Mouse (Mus musculus) liver, embryonic 14.5 days (tissue): Measurements from ENCODE around the gene Nbl1. TPM values are rescaled to one million over a fixed set of nuclear protein-coding genes. Genes with fewer than 3 reads are reported as not detected.

Experiments
- ATAC-seq: fragments of 200-750 bp; cut with Nextera tagmentation; 2 replicates; pipeline ENCODE4 v1.8.0; 2017; ENCODE audit warnings: moderate number of reproducible peaks, mild to moderate bottlenecking, moderate library complexity; ENCODE audit not compliant: insufficient read depth
- DNase-seq, 3 experiments: peaks; one replicate each; pipeline ENCODE4 v3.0.0-alpha.2; 2012 to 2013; ENCODE audit warnings: low read depth in 3 of 3, low spot score in 3 of 3
- H3K27ac ChIP-seq: fragments of 300-500 bp; sonication (generic); 2 replicates; pipeline ENCODE4 v1.5.1; 2014; ENCODE audit warnings: moderate library complexity, mild to moderate bottlenecking, control low read depth, inconsistent platforms
- H3K27me3 ChIP-seq: fragments of 300-500 bp; sonication (generic); 2 replicates; pipeline ENCODE4 v1.6.1; 2014; ENCODE audit warnings: mild to moderate bottlenecking, low read length, moderate library complexity; ENCODE audit not compliant: control insufficient read depth, insufficient read depth
- H3K36me3 ChIP-seq: fragments of 300-500 bp; sonication (generic); replicated peaks from 2 replicates; pipeline ENCODE4 v1.6.1; 2014; ENCODE audit warnings: low read depth; ENCODE audit not compliant: control insufficient read depth, insufficient read depth
- H3K4me1 ChIP-seq, 2 experiments: fragments of 200-500 bp in 1 of 2; fragments of 300-500 bp in 1 of 2; sonication (generic) in 1 of 2; replicated peaks; 2 replicates each; pipeline ENCODE4 v1.6.1; 2012 to 2014; ENCODE audit warnings: antibody characterized with exemption in 1 of 2, inconsistent platforms in 1 of 2, low read length in 1 of 2; ENCODE audit not compliant: control insufficient read depth in 2 of 2, insufficient read depth in 2 of 2
- H3K4me2 ChIP-seq: fragments of 300-500 bp; sonication (generic); 2 replicates; pipeline ENCODE4 v1.6.1; 2014; ENCODE audit warnings: low read depth, mild to moderate bottlenecking, control low read depth, moderate library complexity
- H3K4me3 ChIP-seq, 2 experiments: fragments of 200-500 bp in 1 of 2; fragments of 300-500 bp in 1 of 2; sonication (generic) in 1 of 2; 2 replicates each; pipeline ENCODE4 v1.5.1; 2012 to 2014; ENCODE audit warnings: low read depth in 2 of 2, low read length in 2 of 2, mild to moderate bottlenecking in 2 of 2, control low read depth in 1 of 2, inconsistent platforms in 1 of 2, moderate library complexity in 1 of 2; ENCODE audit not compliant: insufficient read depth in 1 of 2
- H3K9ac ChIP-seq: fragments of 300-500 bp; sonication (generic); replicated peaks from 2 replicates; pipeline ENCODE4 v1.6.1; 2014; ENCODE audit warnings: mild to moderate bottlenecking, control low read depth, moderate library complexity
- H3K9me3 ChIP-seq: fragments of 300-500 bp; sonication (generic); 2 replicates; pipeline ENCODE4 v1.6.1; 2016; ENCODE audit warnings: low read length, mixed read lengths; ENCODE audit not compliant: control insufficient read depth
- CTCF ChIP-seq: IDR thresholded peaks from 2 replicates; pipeline ENCODE4 v1.5.1; 2016; ENCODE audit warnings: antibody characterized with exemption, low read depth, control low read depth
- EP300 ChIP-seq: IDR thresholded peaks from 2 replicates; pipeline ENCODE4 v1.6.1; 2016; ENCODE audit warnings: antibody characterized with exemption, low read depth
- WGBS: fragments of 180-500 bp; shearing (Covaris S2); extraction: QIAGEN DNeasy Blood & Tissue Kit; methylation state at CpG from one replicate; pipeline ENCODE4 v1.1.7; 2014; ENCODE audit not compliant: insufficient replicate concordance; 5-methylcytosine and 5-hydroxymethylcytosine counted together
- polyA plus RNA-seq, 2 experiments: library from polyadenylated mRNA; depleted of rRNA in 1 of 2; stranded (reverse) in 1 of 2; unstranded in 1 of 2; fragments of >200 nt; fragmentation: Nextera tagmentation in 1 of 2; extraction: Ambion mirVana in 1 of 2; gene quantifications; 2 replicates each; pipeline versions ENCODE4 v1.2.1 to v1.2.3; 2012 to 2014

Nbl1 gene
- polyA plus RNA-seq, 2 experiments, result 0.80 to 0.91 TPM

GRCm38 (mm10) chr4:139074060-139074459 is 18.7 kb downstream of the Nbl1 start:
- DNase-seq (no peak), ATAC-seq (no peak)
- 16% methylated on average over 29 of the region's 29 CpGs for WGBS
- H3K27ac ChIP-seq, result no peak overlapping the region
- H3K4me3 ChIP-seq, result no peak overlapping the region
- no peak overlapping the region for H3K9ac ChIP-seq
- peaks cover 34% of the 10 kb centered on the region for H3K27me3 ChIP-seq
- H3K36me3 ChIP-seq, result no peaks in the 10 kb centered on the region
- no peak overlapping the region for H3K4me2 ChIP-seq
- no peaks in the 10 kb centered on the region for H3K9me3 ChIP-seq
- TF ChIP-seq CTCF (no peak), EP300 (no peak)
- H3K4me1 ChIP-seq, result no peaks in the 10 kb centered on the region

GRCm38 (mm10) chr4:139068287-139068686 is 24.5 kb downstream of the Nbl1 start:
- Histone ChIP-seq H3K4me1 (no peaks in the 10 kb centered on the region), H3K27me3 (no peaks in the 10 kb centered on the region), H3K27ac (no peak overlapping the region), H3K9ac (no peak overlapping the region), H3K36me3 (no peaks in the 10 kb centered on the region), H3K9me3 (no peaks in the 10 kb centered on the region), H3K4me2 (no peak overlapping the region), H3K4me3 (no peak overlapping the region)
- ATAC-seq (no peak), DNase-seq (no peak)
- TF ChIP-seq CTCF (no peak), EP300 (no peak)
- 21% methylated on average over 4 of the region's 4 CpGs for WGBS

- Histone ChIP-seq H3K9me3 (no peaks in the 10 kb centered on the region), H3K4me1 (no peaks in the 10 kb centered on the region), H3K4me3 (no peak overlapping the region), H3K4me2 (no peak overlapping the region), H3K27me3 (no peaks in the 10 kb centered on the region), H3K9ac (no peak overlapping the region), H3K36me3 (no peaks in the 10 kb centered on the region), H3K27ac (no peak overlapping the region)
- no peak for DNase-seq
- TF ChIP-seq EP300 (no peak), CTCF (no peak)
- WGBS, result 79% methylated on average over 5 of the region's 5 CpGs
- no peak for ATAC-seq
Measured at GRCm38 (mm10) chr4:139064831-139065230, 28.0 kb downstream of the Nbl1 start.

GRCm38 (mm10) chr4:139059569-139059968 is 33.2 kb downstream of the Nbl1 start:
- ATAC-seq (no peak), DNase-seq (no peak)
- Histone ChIP-seq H3K4me2 (no peak overlapping the region), H3K27me3 (no peaks in the 10 kb centered on the region), H3K36me3 (no peaks in the 10 kb centered on the region), H3K4me1 (no peaks in the 10 kb centered on the region), H3K9ac (no peak overlapping the region), H3K27ac (no peak overlapping the region), H3K9me3 (no peaks in the 10 kb centered on the region), H3K4me3 (no peak overlapping the region)
- TF ChIP-seq EP300 (no peak), CTCF (no peak)
- WGBS, result 10% methylated on average over 7 of the region's 7 CpGs

- WGBS, result 66% methylated on average over 5 of the region's 5 CpGs
- no peaks in the 10 kb centered on the region for H3K4me1 ChIP-seq
- no peak overlapping the region for H3K4me3 ChIP-seq
- ATAC-seq (no peak), DNase-seq (no peak)
- H3K9ac ChIP-seq, result no peak overlapping the region
- H3K4me2 ChIP-seq, result no peak overlapping the region
- no peak overlapping the region for H3K27ac ChIP-seq
- no peaks in the 10 kb centered on the region for H3K9me3 ChIP-seq
- no peak for TF ChIP-seq EP300
- no peak for TF ChIP-seq CTCF
- no peaks in the 10 kb centered on the region for H3K36me3 ChIP-seq
- no peaks in the 10 kb centered on the region for H3K27me3 ChIP-seq
Measured at GRCm38 (mm10) chr4:139058029-139058428, 34.8 kb downstream of the Nbl1 start.
